Mouse (Mus musculus): ENCODE data around the gene Lypd6b.

GRCm38 (mm10) chr2:49757616-49758015, 29.9 kb upstream of the Lypd6b start:
- no peak for TF ChIP-seq CTCF (conservative IDR thresholded peaks at IDR 0.05; ENCODE audit: low read length)
- no peak for TF ChIP-seq POU5F1 (IDR thresholded peaks at IDR 0.05; ENCODE audit: borderline replicate concordance, low read length)
- no peak for TF ChIP-seq NANOG (IDR thresholded peaks at IDR 0.05; ENCODE audit: borderline replicate concordance, low read length)
